Mouse (Mus musculus) regulatory T cell (primary cell): ENCODE results near the gene Gm3402.
"Not testable (repeated sequence)": the region's sequence is repeated elsewhere in the genome, so short reads cannot be mapped to it uniquely, and the experiment has no call there.

Experiments used
- in situ Hi-C: fragments of 300-600 bp; cut with MboI, MseI; formaldehyde crosslinking; loops from one replicate; pipeline ENCODE4 v1.15.1; 2025; ENCODE audit warnings: high pct_unique_total_duplicates

Gene Gm3402

DNA sequence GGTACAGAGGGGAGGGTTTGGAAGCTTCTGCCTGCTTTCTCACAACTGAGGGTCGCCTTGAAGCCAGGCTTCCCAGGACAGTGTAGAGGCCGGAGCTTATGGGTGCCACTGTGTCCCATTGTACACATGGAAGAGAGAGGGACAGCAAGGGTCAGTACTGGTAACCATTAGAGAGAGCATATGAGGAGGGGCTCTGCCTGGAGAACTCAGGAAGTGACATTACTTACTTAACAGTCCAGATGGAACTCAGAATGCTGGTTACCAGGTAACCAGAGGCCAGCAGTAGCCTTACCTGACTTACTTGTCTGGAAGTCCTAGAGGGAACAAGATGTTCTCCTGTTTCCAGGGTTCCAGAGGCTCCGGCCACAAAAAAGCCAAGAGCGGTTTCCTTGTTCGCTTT lies at the start of gene Gm3402:
Gene Gm3402, plus strand, starts transcription at position 301 of the 400 bp plus-strand sequence.
- in situ Hi-C loops: not testable (repeated sequence)

DNA sequence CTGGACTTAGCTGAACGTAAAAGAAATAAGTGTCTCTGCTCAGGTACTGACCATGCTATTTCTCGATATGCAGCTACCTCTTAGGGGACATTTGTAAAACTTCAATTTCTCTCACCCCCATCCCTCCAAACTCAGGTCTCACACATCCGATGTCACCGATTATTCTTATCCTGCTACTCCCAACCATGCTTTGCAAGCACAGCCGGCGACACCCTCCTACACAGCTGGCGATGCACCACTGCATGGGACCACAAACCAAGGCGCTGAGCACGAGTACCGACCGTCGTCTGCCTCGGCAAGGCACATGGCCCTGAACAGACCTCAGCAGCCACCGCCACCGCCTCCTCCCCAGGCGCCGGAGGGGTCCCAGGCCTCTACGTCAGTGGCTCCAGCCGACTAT lies 47.3 kb upstream of the Gm3402 start:
- in situ Hi-C loops: loop anchor here (10.0 kb wide), 1 partner anchor 1402 kb away; no protein-coding TSS in a partner anchor

DNA sequence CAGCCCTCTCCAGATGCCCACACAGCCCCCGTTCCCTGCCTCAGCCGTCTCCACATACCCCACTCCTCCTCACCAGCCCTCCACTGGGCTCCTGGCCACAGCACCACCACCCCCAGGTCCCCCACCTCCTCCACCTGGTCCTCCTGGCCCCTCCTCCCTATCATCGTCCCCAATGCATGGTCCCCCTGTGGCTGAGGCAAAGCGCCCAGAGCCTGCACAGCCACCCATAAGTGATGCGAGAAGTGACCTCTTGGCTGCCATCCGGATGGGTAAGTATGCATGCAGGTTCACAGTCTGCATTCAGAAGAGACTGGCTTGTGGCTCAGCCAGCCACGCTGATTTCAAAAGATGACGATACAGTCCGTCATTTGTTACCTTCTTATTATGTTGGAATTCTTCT lies 45.6 kb upstream of the Gm3402 start:
- in situ Hi-C loops: loop anchor here (10.0 kb wide), 1 partner anchor 1404 kb away; no protein-coding TSS in a partner anchor

DNA sequence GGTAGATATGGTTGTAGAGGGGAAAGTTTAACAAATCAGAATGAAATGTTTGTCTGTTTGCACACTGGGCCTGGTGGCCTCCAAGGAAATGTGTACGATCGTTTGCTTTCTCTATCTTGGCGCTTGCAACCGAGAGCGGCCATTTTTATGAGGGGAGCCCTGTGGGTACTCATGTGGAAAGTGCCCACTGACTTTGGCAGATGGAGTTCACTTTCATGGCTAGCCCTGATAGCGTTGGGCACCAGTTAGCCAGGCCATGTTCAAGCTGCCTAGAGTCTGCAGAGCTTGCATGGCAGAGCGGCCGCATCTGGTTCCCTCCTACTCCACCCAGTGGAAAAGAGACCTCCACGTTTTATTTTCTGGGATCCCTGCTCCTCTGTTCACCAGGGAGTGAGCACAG lies 43.1 kb upstream of the Gm3402 start:
- in situ Hi-C loops: no loop called here

DNA sequence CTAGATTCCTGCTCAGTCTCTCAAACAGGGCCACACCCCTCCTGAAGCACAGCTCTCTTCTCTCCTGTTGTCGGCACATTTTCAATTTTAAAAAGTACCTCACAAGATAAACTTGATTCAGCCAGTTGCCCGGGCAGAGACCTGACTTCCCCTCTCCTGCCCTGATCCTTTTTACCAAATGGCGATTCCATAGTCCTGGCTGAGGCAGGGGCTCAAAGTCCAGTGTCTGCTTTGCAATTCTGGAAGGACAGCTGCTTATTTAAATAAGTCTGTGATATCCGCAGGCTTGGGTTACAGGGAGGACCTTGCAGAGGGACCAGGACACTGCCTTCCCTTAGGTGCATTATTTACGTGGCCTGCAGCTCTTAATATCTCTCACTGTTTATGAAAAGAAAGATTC lies 42.6 kb upstream of the Gm3402 start:
- in situ Hi-C loops: no loop called here

DNA sequence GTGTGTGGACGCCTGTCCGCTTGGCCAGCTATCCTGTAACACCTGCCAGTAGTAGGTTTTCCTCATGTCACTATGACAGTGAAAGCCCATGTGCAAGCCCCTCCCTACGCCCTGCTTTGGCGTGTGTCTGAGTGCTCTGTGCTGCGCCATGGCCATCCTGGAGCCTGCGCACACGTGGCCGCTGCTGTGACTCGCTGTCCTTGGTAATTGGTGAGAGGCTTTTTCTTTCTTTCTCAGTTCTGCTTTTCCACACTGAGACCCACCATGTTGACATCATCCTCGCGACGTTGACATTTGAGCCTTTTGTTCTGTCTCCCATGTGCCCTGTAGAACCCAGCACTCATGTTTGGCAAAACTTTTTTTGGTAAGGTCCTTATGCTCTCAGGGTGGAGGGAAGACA lies 42.1 kb upstream of the Gm3402 start:
- in situ Hi-C loops: no loop called here

DNA sequence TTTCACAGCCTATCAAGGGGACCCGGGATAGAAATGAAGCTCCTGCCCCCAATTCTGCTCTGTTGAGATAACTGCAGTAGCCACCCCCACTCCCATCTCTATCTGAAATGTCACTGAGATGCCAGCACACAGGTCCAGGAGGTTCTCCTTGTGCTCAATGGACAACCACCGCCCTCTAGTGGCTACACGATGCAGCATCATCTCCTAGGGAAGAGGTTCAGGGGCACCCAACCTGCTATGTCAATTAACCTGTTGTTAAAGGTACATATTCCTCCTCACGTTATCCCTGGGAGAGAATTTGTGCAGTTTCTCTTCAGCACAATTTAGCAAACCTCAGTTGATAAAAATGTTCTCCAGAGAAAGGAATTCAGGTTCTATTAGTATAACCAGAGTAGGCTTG lies 34.4 kb upstream of the Gm3402 start:
- in situ Hi-C loops: not testable (repeated sequence)

DNA sequence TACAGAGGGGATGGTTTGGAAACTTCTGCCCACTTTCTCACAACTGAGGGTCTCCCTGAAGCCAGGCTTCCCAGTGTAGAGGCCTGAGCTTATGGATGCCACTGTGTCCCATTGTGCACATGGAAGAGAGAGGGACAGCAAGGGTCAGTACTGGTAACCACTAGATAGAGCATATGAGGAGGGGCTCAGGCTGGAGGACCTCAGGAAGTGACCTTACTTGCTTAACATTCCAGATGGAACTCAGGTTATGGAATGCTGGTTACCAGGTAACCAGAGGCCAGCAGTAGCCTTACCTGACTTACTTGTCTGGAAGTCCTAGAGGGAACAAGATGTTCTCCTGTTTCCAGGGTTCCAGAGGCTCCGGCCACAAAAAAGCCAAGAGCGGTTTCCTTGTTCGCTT lies 32.3 kb upstream of the Gm3402 start, which contains the start of gene Gm6408:
Gene Gm6408, plus strand, starts transcription at position 301 of the 400 bp plus-strand sequence.
- in situ Hi-C loops: loop anchor here (5.0 kb wide), 1 partner anchor 324 kb away; no protein-coding TSS in a partner anchor

DNA sequence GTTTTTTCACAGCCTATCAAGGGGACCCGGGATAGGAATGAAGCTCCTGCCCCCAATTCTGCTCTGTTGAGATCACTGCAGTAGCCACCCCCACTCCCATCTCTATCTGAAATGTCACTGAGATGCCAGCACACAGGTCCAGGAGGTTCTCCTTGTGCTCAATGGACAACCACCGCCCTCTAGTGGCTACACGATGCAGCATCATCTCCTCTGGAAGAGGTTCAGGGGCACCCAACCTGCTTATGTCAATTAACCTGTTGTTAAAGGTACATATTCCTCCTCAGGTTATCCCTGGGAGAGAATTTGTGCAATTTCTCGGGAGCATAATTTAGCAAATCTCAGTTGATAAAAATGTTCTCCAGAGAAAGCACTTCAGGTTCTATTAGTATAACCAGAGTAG lies 25.0 kb upstream of the Gm3402 start:
- in situ Hi-C loops: not testable (repeated sequence)

DNA sequence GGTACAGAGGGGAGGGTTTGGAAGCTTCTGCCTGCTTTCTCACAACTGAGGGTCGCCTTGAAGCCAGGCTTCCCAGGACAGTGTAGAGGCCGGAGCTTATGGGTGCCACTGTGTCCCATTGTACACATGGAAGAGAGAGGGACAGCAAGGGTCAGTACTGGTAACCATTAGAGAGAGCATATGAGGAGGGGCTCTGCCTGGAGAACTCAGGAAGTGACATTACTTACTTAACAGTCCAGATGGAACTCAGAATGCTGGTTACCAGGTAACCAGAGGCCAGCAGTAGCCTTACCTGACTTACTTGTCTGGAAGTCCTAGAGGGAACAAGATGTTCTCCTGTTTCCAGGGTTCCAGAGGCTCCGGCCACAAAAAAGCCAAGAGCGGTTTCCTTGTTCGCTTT lies 22.9 kb upstream of the Gm3402 start, which contains the start of gene Gm6370:
Gene Gm6370, plus strand, starts transcription at position 301 of the 400 bp plus-strand sequence.
- in situ Hi-C loops: loop anchor here (5.0 kb wide), 1 partner anchor 36 kb away; the partner anchor contains the start of gene Gm3404

DNA sequence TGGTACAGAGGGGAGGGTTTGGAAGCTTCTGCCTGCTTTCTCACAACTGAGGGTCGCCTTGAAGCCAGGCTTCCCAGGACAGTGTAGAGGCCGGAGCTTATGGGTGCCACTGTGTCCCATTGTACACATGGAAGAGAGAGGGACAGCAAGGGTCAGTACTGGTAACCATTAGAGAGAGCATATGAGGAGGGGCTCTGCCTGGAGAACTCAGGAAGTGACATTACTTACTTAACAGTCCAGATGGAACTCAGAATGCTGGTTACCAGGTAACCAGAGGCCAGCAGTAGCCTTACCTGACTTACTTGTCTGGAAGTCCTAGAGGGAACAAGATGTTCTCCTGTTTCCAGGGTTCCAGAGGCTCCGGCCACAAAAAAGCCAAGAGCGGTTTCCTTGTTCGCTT lies 11.8 kb upstream of the Gm3402 start, which contains the start of gene 4930449I24Rik:
Gene 4930449I24Rik, plus strand, starts transcription at position 301 of the 400 bp plus-strand sequence.
- in situ Hi-C loops: not testable (repeated sequence)

DNA sequence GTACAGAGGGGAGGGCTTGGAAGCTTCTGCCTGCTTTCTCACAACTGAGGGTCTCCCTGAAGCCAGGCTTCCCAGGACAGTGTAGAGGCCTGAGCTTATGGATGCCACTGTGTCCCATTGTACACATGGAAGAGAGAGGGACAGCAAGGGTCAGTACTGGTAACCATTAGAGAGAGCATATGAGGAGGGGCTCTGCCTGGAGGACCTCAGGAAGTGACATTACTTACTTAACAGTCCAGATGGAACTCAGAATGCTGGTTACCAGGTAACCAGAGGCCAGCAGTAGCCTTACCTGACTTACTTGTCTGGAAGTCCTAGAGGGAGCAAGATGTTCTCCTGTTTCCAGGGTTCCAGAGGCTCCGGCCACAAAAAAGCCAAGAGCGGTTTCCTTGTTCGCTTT lies 11.6 kb downstream of the Gm3402 start, which contains the start of gene Gm3404:
Gene Gm3404, plus strand, starts transcription at position 301 of the 400 bp plus-strand sequence.
- in situ Hi-C loops: loop anchor here (5.0 kb wide), 1 partner anchor 33 kb away; the partner anchor contains the start of gene Gm6370

DNA sequence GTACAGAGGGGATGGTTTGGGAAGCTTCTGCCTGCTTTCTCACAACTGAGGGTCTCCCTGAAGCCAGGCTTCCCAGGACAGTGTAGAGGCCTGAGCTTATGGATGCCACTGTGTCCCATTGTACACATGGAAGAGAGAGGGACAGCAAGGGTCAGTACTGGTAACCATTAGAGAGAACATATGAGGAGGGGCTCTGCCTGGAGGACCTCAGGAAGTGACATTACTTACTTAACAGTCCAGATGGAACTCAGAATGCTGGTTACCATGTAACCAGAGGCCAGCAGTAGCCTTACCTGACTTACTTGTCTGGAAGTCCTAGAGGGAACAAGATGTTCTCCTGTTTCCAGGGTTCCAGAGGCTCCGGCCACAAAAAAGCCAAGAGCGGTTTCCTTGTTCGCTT lies 23.4 kb downstream of the Gm3402 start, which contains the start of gene Gm3409:
Gene Gm3409, plus strand, starts transcription at position 301 of the 400 bp plus-strand sequence.
- in situ Hi-C loops: not testable (repeated sequence)

DNA sequence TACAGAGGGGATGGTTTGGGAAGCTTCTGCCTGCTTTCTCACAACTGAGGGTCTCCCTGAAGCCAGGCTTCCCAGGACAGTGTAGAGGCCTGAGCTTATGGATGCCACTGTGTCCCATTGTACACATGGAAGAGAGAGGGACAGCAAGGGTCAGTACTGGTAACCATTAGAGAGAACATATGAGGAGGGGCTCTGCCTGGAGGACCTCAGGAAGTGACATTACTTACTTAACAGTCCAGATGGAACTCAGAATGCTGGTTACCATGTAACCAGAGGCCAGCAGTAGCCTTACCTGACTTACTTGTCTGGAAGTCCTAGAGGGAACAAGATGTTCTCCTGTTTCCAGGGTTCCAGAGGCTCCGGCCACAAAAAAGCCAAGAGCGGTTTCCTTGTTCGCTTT lies 41.9 kb downstream of the Gm3402 start, which contains the start of gene Gm3415:
Gene Gm3415, plus strand, starts transcription at position 301 of the 400 bp plus-strand sequence.
- in situ Hi-C loops: not testable (repeated sequence)

DNA sequence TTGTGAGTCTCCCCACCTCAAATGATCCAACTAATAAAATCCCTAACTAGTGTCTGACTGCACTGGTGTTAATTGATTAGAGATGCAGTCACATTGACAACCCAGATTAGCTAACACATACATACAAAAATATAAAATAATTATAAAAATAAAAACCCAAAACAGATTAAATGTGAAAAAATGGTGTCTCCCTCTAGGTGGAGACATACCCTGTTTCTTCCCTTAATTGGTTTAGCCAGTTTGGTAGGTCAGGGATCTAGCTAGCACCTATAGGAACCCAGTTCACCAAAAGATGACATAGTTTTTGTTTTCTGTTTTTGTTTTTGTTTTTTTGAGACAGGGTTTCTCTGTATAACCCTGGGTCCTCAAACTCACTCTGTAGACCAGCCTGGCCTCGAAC lies 50.3 kb downstream of the Gm3402 start:
- in situ Hi-C loops: loop anchor here (5.0 kb wide), 1 partner anchor 47 kb away; no protein-coding TSS in a partner anchor
